Comparison of ENCODE assay signal across 8 mouse cellular contexts in genomic region chr1:78008811-78009410, GRCm38 (mm10).
DNase-seq lines count a peak whose midpoint lies in the region; ATAC-seq and TF ChIP-seq lines count a peak whose summit lies in the region.

No protein-coding gene starts in this region.

- no peak overlapping the region for H3K4me3 ChIP-seq in cerebellum, adult 2 months (replicated peaks; ENCODE audit: insufficient read depth, low read depth, low read length)
- no peak overlapping the region for H3K4me3 ChIP-seq in embryonic facial prominence, embryonic 10.5 days
- H3K4me3 ChIP-seq in limb, embryonic 13.5 days, result no peak overlapping the region
- H3K4me3 ChIP-seq in testis, adult 2 months (ENCODE audit: control insufficient read depth, low read depth, low read length), result no peak overlapping the region

- TF ChIP-seq POLR2A in cerebellum, adult 2 months (IDR thresholded peaks at IDR 0.05; ENCODE audit: borderline replicate concordance, insufficient read depth, low read length), result no peak
- no peak for TF ChIP-seq POLR2A in testis, adult 2 months (IDR thresholded peaks at IDR 0.05; ENCODE audit: control insufficient read depth, low read depth, low read length)

- H3K4me1 ChIP-seq in cerebellum, adult 2 months (ENCODE audit: control insufficient read depth, insufficient read depth, low read length), result no peaks in the 10 kb centered on the region
- peaks cover 21% of the 10 kb centered on the region for H3K4me1 ChIP-seq in embryonic facial prominence, embryonic 10.5 days
- peaks cover 22% of the 10 kb centered on the region for H3K4me1 ChIP-seq in limb, embryonic 13.5 days
- no peaks in the 10 kb centered on the region for H3K4me1 ChIP-seq in testis, adult 2 months (ENCODE audit: control insufficient read depth, insufficient read depth, low read length)

- H3K27ac ChIP-seq in cerebellum, adult 2 months (ENCODE audit: insufficient read depth, low read length), result no peak overlapping the region
- no peak overlapping the region for H3K27ac ChIP-seq in embryonic facial prominence, embryonic 10.5 days (replicated peaks)
- no peak overlapping the region for H3K27ac ChIP-seq in limb, embryonic 13.5 days
- no peak overlapping the region for H3K27ac ChIP-seq in testis, adult 2 months (ENCODE audit: control insufficient read depth, insufficient read depth, low read depth, low read length)

- no peaks in the 10 kb centered on the region for H3K9me3 ChIP-seq in embryonic facial prominence, embryonic 10.5 days
- no peaks in the 10 kb centered on the region for H3K9me3 ChIP-seq in limb, embryonic 13.5 days

- TF ChIP-seq CTCF in cerebellum, adult 2 months (IDR thresholded peaks at IDR 0.05; ENCODE audit: borderline replicate concordance, insufficient read depth, low read depth, low read length), result no peak
- TF ChIP-seq CTCF in testis, adult 2 months (IDR thresholded peaks at IDR 0.05; ENCODE audit: control insufficient read depth, insufficient read depth, insufficient replicate concordance, low read depth, low read length), result peak; percentile 81; the same call in 1 of the 2 replicates

- H3K27me3 ChIP-seq in cerebellum, adult 2 months (ENCODE audit: control insufficient read depth, insufficient read depth, low read length), result no peaks in the 10 kb centered on the region
- peaks cover 31% of the 10 kb centered on the region for H3K27me3 ChIP-seq in embryonic facial prominence, embryonic 10.5 days (replicated peaks; ENCODE audit: low read depth, poor library complexity, severe bottlenecking)
- H3K27me3 ChIP-seq in limb, embryonic 13.5 days, result peaks cover 26% of the 10 kb centered on the region
- no peaks in the 10 kb centered on the region for H3K27me3 ChIP-seq in testis, adult 2 months (ENCODE audit: control insufficient read depth, insufficient read depth, low read length)

- peak overlapping the region; percentile 46 for H3K4me2 ChIP-seq in limb, embryonic 13.5 days (replicated peaks)

- WGBS in cerebellum, adult 2 months, result 12% methylated on average over 16 of the region's 16 CpGs
- WGBS in embryonic facial prominence, embryonic 10.5 days, result 40% methylated on average over 16 of the region's 16 CpGs
- WGBS in limb, embryonic 13.5 days, result 15% methylated on average over 16 of the region's 16 CpGs

- peak; percentile 66 for ATAC-seq in limb, embryonic 13.5 days (ENCODE audit: low FRiP score, low read depth)

- H3K36me3 ChIP-seq in embryonic facial prominence, embryonic 10.5 days (replicated peaks), result no peaks in the 10 kb centered on the region
- no peaks in the 10 kb centered on the region for H3K36me3 ChIP-seq in limb, embryonic 13.5 days
- no peaks in the 10 kb centered on the region for H3K36me3 ChIP-seq in testis, adult 2 months (ENCODE audit: control insufficient read depth, insufficient read depth, low read length)

- H3K9ac ChIP-seq in limb, embryonic 13.5 days, result no peak overlapping the region

- DNase-seq in cerebellum, adult 11 months, result peak; percentile 1
- no peak for DNase-seq in cerebellum, adult 2 months
- DNase-seq in left cerebral cortex, postnatal 4 days, result peak; percentile 43
- no peak for DNase-seq in left cerebral cortex, postnatal 36 days (ENCODE audit: low spot score in 2 of 2)
- peak; percentile 73 for DNase-seq in embryonic facial prominence, embryonic 10.5 days (ENCODE audit: low spot score)
- no peak for DNase-seq in MN1 (ENCODE audit: low spot score)

- intact Hi-C loops in left cerebral cortex, postnatal 4 days (cut with DNase I), result no loop called here
- intact Hi-C loops in left cerebral cortex, postnatal 36 days (cut with DNase I), result no loop called here

Comparison
In these comparisons a context has a peak if more than half of its experiments do, and no peak if none do; other contexts are left out.
1. DNase-seq: peak in cerebellum, adult 11 months (single experiment), left cerebral cortex, postnatal 4 days (single experiment) and embryonic facial prominence, embryonic 10.5 days (single experiment); none in cerebellum, adult 2 months (0 of 2), left cerebral cortex, postnatal 36 days (0 of 2) and MN1 (single experiment).